Mouse (Mus musculus) v-Abl transformed pro-B cells (cell line): ENCODE results near the gene Tenm3.

ENCODE experiments used
- in situ Hi-C, 2 experiments: fragments of 400-800 bp; cut with MboI; formaldehyde crosslinking; loops; one replicate each; pipeline ENCODE4 v1.15.1; 2025; ENCODE audit not compliant: unreplicated experiment in 2 of 2

Gene Tenm3

DNA sequence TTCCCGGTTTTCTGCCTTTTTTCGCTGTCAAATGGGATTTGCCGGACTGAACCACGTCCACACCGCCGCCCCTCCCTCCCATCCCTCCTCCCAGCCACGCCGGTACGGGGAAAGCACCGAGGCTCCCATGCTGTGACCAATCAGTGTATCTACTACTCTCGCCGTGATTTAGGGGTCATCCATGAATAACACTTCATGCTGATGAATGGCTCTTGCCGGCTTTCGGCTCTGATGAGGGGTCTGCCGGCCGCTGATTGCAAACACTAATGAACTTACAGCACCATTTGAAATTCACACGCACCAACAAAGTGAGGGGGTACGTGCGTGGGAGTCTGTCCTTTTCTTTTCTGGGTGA is at the start of gene Tenm3:
TSS of gene Tenm3 (minus strand) at position 21 of the 355 bp plus-strand sequence.
- in situ Hi-C loops, result no loop called here

DNA sequence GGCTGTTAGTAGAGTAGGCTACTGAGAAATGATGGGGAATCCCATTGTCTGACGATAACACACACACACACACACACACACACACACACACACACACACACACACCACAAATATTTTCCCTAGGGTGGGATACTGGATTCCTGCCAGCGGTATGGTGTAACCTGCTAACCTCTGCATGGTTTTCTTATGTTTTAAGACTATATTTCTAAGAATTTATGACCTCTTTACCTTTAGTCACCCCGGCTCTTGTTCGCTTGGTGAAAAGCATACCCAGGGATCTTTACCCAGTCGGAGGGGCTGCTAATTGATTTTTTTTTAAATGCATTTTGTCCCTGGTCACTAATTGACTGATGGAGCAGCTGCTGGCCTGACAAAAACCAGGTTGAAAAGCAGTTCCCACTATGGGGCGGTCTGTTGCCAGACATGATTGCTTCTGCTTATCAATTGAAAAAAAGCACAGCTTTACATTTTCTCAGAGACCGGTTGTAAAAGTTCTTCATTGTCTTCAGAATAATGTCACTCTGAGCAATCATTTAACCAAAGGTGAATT is 46.5 kb upstream of the Tenm3 start:
- in situ Hi-C loops, result no loop called here

DNA sequence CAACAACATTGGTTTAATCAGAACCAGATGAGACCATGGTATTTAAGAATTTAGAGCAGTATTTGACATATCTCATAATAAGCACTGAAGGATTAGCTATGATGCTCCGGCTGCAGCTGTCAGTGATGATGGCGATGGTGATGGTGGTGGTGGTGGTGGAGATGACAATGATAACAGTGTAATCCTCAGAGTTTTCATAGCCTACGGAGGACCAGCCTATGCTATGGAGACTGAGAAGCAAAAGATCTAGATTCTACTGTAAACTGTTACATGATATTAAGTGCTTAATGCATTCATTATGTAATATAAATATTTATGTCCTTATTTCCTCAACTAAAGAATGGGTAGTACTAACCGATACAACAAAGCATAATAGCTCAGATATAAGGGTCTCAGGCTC is 40.5 kb upstream of the Tenm3 start:
- in situ Hi-C loops, result no loop called here

DNA sequence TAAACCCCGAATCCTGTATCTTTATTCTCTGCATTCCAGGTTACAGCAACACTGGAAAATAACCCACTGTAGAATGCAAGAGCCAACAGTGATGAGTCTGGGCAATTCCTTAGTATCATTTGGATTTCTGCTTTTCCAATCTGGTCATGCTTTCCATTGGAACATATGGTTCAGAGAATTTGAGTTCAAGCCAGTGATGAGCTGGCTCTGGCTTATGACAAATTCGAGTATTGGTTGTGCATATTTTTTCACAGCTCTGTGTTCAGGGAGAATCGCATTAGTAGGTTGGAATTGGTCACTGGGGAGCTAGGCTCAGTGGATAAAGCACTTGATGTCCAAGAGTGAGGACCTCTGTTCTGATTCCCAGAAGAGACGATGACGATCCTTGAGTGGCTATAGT is 36.8 kb upstream of the Tenm3 start:
- in situ Hi-C loops, result no loop called here

DNA sequence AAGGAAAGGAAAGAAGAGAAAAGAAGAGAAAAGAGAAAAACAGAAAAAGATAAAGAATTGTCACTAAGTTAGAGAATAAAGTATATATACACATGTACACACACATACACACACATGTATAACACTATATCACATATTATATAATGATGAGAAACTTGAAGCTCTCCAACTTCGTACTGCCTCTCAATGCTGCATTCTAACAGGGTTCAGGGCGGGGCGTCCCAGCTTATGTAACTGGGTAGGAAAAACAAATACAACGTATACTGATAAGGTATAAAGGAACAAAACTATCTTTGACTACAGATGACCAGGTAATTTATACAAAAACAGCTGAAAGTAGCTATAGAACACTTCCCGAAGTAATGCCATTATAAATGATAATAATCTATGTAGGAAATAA is 22.2 kb upstream of the Tenm3 start:
- in situ Hi-C loops, result no loop called here

DNA sequence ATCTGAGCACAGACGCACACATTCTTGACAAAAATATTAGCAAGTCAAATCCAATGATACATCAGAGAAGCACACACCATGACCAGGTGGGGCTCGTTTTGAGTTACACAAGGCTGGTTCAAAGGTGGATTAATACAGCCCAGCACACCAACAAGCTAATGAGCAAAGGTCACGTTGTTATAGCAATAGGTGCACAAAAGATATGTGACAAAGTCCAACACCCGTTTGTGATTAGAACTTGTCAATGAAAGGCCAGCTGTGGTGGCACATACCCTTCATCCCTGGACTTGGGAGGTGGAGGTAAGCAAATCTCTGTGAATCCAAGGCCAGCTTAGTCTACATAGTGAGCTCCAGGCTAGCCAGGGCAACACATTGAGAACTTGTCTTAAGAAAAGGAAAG is 21.7 kb upstream of the Tenm3 start:
- in situ Hi-C loops, result no loop called here

DNA sequence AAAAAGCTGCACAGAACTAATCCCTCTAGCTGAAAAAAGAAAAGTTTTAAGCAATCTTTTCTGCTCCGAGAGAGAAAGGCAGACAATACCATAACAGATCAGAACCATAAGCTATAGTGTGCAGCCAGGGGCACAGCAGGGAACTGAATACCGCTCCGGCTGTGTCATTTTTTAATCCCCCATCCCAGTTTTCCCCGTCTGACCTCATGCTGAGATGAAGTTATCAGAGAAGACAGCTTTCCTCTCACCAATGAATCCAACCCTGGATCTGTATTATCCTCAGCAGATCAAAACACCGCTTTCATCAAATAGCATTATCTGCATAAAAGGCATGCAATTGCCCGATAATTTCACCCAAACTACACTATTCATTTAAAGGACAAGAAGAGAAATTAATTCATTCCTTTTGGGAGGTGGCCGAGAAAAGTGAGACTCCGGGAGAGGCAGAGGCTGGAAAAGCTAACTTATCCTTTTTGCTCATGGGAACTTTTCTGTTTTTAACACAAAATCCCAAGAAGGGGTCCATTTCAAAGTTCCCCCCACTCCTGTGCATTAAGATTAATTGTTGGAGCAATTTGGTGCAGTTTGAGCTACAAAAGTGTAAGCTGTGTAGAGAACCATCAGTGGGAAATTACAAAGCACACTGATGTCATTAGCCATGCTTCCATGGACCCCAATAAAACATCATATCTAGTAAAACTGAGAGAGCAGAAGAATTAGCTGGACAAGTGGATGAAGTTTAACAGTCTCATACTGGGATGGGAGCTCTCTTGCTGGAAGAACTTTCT is 6.7 kb upstream of the Tenm3 start:
- in situ Hi-C loops, result no loop called here

DNA sequence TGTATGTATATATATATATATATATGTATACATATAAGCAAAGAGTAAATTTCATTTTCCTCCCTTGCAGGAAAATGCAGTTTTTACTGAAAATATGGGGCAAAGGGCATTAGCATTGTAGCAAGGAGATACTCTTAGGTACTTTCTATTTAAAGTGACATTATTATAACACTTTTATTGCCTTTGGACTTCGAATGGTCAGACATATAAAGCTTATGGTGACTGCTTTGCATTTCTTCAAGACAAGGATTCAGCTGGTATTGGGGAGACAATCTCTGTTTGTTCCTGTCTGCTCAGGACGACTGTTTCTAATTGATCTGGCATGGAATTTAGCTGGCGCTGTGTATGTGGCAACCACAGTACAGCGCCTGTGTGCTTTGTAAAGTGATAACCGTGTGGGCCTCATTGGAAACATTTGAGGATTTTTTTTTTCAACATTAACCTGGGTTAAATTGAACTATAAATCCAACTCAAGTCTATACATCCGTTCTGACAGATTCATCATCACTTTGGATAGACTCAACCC is 5.4 kb upstream of the Tenm3 start:
- in situ Hi-C loops, result no loop called here

DNA sequence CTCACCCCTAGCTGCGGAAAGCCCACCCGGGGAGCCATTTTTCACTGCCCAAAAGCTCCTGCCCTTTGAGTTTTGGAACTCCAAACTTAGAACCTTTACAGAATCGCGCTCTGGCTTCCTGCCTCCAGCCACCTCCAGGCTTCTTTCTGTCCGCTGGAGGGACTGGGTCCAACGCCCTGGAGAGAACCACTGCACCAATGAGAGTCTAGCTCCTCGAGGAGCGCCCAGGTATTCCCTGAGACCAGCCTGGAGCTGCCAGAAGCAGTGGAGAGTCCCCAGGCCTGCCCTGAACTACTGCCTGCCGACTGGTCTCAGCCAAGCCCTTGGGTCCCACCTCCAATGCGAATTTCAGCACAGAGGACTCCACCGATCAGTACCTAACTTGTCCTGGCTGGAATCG is 1.2 kb upstream of the Tenm3 start:
- in situ Hi-C loops, result no loop called here

DNA sequence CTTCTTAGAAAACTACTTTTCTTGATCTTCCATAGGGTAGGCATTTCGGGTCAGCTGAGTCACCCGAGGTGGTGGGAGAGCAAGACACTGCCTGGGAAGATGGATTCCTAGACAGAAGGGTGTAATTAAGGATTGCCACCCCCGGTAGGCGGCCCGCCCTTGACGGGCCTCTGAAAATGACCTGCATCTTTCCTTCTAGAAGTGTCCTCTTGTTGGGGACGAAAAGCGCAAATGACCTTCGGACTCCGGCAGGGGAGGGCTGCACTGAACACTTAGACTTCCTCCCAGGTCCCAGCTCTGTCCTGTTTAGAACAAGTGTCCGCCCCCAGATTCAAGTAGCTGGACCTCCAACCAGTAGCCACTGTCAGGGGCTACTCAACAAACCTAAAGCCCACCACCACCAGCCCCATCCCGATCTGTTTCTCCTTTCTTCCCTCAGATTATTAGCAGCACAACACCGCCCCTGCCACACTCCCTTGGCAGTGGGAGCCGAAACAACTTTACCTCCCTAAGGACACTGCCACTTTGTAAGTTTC is 687 bp upstream of the Tenm3 start:
- in situ Hi-C loops, result no loop called here

DNA sequence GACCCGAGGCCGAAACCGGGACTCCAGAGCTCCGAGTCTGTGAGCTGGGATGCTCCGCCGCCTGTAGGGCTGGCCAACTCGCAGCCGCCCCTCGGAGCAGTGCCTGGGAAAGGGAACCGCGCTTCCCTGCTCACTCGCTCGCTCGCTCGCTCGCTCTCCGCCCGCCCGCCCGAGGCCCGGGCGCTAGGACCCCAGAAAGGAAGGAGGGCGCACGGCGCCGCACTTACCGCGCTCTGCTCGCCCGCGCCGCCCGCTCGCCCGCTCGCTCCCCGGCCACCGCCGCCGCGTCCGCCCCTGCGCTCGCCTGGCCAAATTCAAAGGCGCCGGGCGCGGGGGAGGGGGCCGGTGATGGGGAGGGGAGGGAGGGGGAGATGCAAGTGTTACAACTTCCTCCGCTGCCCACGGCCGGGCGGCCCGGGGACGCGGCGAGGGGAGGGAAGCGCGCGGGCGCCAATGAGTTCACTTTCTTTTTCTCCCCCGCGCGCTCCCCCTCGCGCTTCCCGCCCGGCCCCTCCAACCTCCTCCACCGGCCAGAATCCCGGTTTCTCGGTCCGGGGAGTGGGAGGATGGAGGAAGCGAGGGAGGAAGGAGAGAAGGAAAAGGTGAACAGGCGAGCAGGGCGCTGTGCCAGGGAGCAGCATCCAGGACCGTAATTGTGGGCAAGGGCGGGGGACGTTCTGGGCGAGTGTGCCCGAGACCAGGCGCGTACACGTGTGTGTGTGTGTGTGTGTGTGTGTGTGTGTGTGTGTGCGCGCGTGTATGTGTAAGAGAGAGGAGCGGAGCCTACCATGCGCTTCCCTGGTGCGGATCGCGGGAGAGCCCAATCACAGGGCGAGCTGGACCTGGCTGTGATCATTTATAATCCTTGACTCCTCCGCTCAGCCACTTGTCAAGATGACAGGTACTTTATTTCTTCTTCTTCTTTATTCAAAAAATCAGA is 490 bp downstream of the Tenm3 start:
- in situ Hi-C loops, result no loop called here

DNA sequence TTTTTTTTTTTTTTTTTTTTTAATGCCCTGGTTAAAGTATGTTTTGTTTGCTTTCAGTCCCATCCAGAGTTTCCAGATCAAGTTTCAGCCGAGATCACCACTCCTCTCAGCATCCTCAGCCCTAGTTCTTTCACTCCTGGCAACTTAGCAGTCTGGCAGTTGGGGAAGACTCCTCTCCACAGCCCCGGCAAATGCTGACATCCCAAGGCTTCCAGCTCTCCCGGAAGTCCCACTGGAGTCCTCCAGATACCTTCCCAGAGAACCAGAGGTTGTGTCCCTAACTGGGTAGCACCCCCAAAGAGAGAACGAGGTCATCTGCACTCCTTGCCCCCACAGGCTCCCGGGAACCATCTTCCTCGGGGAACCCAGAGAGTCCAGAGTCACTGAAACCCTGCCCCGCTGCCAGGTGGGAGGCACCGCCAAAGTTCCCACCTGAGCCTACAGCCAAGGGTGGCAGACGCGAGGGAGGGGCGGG is 1.2 kb downstream of the Tenm3 start:
- in situ Hi-C loops, result no loop called here

DNA sequence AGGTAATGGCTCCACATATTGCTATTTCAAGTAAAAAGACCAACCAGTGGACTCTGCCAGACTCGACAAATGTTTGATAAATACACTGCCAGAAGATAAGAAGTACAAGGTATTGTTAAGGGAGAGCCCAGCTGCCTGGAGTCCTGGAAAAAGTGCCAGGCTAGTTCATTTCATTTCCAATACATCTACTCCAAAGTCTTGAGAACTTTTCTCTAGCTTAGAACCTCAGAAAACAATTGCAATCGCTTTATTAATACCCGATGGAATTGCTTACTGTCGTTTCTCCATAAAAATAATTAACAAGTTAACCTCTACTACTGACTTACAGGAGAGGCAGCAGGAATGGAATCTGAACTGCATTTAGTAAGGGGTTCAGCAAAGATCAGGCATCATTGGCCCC is 1.7 kb downstream of the Tenm3 start:
- in situ Hi-C loops, result no loop called here

DNA sequence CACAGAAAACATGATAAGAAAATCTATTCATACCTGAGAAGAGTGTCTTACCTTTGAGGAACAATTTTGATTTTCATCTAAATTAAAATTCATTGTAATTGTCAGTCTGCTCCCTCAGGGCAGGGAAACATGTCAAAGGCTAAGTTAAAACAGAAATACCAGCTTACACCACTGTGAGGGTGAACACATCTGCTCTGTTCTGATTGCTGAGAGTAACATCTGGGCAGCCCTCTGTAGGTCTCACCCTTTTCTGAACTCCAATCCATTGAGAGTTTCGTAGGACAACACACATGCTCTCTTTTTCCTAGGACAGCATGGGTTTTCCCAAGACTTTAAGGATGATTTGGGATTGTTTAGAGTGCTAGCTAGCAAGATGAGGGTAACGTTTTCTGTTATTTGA is 8.0 kb downstream of the Tenm3 start:
- in situ Hi-C loops, result no loop called here

DNA sequence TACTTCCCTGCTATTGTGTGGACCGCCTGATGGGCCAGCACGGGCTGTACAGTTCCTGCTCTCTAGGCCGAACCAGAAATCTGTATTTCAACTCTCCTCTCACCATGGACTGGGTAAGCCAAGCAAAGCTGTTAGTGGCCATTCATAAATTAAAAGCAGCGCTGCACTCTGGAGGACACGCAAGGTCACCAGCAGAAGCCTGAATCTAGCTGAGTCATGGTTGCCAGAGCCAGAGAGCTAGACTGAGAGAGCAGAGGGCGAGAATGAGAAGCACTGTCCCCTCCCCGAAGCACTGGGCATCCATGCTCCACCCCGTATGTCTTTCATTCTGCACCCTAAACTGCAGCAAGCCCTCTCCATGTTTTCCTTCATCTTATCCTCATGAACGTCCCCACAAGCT is 16.3 kb downstream of the Tenm3 start:
- in situ Hi-C loops, result no loop called here

DNA sequence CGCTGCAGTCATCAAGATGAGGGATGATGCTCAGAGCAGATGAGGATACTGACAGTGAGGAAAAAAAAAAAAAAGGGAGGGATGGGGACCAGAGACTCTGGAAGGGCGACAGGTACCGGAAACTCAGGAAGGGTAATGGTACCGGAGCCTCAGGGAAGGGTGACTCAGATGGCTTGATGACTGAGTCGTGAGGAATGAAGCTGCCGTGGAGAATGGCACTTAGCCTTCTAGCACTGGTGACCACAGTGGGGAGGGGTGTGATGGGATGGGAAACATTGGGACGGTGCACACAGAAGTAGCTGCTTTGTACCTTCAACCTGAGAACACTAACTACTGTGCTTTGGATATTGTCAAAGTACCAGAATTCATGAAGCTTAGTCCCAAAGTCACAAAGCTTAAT is 18.1 kb downstream of the Tenm3 start:
- in situ Hi-C loops, result no loop called here

DNA sequence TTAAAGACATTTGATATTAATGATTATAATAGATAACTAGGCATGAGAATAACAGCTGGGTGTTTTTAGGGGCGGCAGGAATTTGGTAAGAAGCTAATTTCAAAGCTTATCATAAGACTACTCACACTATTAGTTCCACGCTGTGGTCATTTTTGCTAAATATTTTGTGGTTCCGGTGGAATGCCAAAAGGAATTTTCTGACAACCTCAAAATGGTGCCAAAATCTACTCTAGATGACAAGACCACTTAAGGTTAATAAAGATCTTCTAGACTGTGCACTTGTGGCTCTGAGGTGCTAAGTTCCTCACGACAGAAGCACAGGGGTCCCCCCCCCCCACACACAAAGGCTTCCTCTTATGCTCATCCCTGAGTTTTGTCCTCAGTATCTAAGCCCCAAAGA is 21.5 kb downstream of the Tenm3 start:
- in situ Hi-C loops, result no loop called here

DNA sequence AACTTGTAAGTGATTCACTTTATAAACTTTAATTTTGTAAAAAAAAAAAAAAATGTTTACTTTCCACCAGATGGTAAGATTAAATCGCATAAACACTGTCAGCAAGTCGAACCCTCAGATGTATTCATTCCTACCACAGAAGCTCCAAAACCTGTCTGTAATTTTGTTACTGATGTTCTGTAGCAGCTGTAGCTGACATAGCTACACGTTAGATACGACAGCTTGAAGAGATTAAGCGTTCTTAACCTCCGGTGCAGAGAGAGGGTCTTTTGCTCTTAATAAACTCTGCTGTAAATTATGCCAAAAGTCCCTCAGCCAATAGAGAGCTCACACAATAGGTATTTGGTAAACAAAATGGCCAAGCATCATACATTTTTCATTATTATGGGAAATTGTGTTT is 23.8 kb downstream of the Tenm3 start:
- in situ Hi-C loops, result no loop called here

DNA sequence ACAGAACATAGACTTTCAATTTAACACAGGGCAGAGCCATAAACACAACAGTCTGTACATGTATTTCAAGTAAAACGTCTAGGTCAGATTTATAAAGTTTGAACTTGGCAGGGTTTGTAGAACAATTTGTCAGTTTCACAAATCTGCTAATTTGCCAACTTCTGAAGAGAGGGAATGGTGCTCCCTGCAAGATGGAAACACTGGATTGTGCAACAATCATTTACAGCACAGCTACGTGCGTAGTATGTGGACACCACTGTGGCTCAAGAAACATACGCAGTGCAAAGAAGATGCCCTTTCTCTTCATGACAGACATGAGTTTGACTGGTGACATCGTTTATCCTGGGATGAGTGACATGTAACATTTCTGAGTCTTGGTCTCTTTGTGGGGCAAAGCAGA is 24.4 kb downstream of the Tenm3 start:
- in situ Hi-C loops, result no loop called here

DNA sequence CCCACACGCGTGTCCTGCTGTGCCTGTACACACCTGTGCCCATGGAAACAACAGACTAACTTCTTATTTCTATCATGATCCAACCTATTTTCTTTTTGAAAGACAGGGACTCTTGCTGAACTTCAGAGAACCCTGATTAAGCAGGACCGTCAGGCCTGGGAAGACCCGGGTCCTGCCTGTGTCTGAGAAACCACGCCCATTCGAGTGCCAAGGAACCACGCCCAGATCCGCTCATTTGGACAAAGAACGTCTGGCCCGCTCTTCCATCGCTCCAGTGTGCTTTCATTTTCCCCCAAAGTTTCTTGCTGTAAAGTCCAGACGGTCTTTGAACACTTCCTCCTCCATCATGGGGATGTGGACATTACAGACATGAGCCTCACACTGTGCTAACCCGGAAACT is 26.8 kb downstream of the Tenm3 start:
- in situ Hi-C loops, result no loop called here

DNA sequence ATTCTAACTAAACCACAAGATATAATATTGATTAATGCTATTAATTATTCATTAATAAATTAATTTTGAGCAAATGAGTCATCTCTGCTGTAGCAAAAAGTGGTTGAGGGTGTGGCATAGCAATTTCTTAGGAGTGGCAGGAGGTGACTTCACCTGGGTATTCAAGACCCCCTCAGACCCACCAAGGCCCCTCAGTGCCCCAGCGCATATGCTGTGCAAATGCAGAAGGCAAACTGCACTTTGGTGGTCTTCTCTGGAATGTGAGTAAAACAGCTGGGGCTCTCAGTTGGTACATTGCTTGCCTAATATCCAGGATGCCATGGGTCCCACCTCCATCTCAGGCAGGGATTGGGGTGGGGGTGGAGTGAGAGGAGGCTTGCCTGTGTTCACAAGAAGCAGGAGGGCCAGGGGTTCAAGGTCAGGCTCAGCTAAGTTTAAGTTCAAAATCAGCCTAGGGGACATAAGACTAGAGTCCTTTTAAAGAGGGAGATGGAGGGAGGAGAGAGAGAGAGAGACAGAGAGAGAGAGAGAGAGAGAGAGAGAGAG is 31.5 kb downstream of the Tenm3 start:
- in situ Hi-C loops, result no loop called here
